Mouse (Mus musculus): ENCODE measurements around the gene Dnajc13. TPM values are rescaled to one million over a fixed set of nuclear protein-coding genes. Genes with fewer than 3 reads are reported as not detected.

The Dnajc13 gene
- polyA plus RNA-seq, 1 experiment from 2014 or later: 12.1 TPM

DNA sequence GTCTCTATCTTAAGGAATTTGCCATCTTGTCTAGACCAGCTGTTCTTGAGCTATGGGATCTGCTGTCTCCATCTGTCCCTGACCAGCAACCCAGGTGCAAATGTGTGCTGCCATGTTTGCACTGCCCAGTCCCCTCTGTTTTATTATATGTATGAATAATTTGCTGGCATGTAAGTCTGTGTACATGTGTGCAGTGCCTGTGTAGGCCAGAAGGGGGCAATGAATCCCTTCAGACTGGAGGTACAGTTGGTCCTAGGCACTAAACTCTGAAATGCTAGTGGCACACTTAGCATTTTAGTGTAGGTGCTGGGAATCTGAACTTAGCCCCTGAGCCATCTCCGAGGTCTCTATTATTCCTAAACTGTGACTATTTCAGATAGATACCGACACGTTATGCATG, 58.9 kb downstream of the Dnajc13 start:
- H3K27me3 ChIP-seq (replicated peaks): no peaks in the 10 kb centered on the region
- H3K4me1 ChIP-seq: no peaks in the 10 kb centered on the region
- H3K9me3 ChIP-seq (replicated peaks): no peaks in the 10 kb centered on the region
- H3K36me3 ChIP-seq: peaks cover 83% of the 10 kb centered on the region
- no peak overlapping the region for H3K4me3 ChIP-seq
- no peak overlapping the region for H3K9ac ChIP-seq
- WGBS (ENCODE audit: insufficient replicate concordance): 84% methylated on average over 3 of the region's 3 CpGs
- H3K4me2 ChIP-seq: no peak overlapping the region
- ATAC-seq: no peak
- H3K27ac ChIP-seq: no peak overlapping the region

- Histone ChIP-seq H3K4me1 (no peaks in the 10 kb centered on the region), H3K27ac (no peak overlapping the region), H3K27me3 (replicated peaks) (no peaks in the 10 kb centered on the region), H3K9ac (no peak overlapping the region), H3K36me3 (peaks cover 68% of the 10 kb centered on the region), H3K4me3 (no peak overlapping the region), H3K4me2 (no peak overlapping the region), H3K9me3 (replicated peaks) (no peaks in the 10 kb centered on the region)
- WGBS (ENCODE audit: insufficient replicate concordance): 71% methylated on average over 2 of the region's 2 CpGs
- ATAC-seq: no peak
These were observed 68.2 kb downstream of the Dnajc13 start for GRCm38 (mm10) chr9:104194528-104194927.

DNA sequence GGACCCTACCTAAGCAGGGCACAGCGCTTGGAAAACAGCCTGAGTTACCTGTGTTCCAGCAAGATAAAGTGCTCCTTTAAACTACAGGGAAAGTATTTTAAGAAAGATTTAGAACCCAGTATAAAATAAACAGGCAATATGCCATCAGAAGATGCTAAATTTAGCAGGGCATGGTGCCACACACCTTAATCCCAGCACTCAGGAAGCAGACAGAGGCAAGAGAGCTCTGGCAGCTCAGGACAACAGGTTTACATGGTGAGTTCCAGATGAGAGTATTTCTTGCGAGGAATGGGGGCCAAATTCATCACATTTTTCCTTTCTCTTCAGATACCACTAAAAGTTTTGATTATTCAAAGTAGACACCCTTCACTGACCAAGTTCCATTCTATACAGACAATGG, 68.8 kb downstream of the Dnajc13 start:
- H3K9me3 ChIP-seq (replicated peaks): no peaks in the 10 kb centered on the region
- 76% methylated on average over 2 of the region's 2 CpGs for WGBS (ENCODE audit: insufficient replicate concordance)
- H3K9ac ChIP-seq: no peak overlapping the region
- H3K4me2 ChIP-seq: no peak overlapping the region
- H3K36me3 ChIP-seq: peaks cover 70% of the 10 kb centered on the region
- H3K4me3 ChIP-seq: no peak overlapping the region
- no peaks in the 10 kb centered on the region for H3K27me3 ChIP-seq (replicated peaks)
- ATAC-seq: no peak
- H3K4me1 ChIP-seq: no peaks in the 10 kb centered on the region
- no peak overlapping the region for H3K27ac ChIP-seq

DNA sequence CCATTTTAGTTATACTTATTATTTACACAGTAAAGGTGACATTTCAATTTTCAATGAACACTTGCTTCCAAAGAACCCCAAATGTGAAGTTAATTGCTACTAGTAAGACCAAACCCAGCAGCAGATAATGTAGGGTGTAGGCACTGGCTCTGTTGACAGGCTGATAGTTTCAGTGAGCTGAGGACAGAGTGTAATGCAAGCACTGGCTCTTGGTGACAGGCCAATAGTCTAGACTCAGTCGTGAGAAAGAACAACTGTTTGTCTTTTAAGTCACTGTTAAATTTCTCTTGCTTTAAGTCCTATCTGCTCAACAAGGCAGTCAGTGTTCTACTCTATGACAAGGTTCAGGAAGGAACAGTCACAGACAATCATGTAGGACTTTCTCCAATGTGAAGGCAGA, 69.4 kb downstream of the Dnajc13 start:
- H3K36me3 ChIP-seq: peaks cover 72% of the 10 kb centered on the region
- ATAC-seq: no peak
- no peak overlapping the region for H3K27ac ChIP-seq
- 61% methylated on average over 1 of the region's 1 CpGs for WGBS (ENCODE audit: insufficient replicate concordance)
- no peak overlapping the region for H3K4me2 ChIP-seq
- no peak overlapping the region for H3K9ac ChIP-seq
- no peaks in the 10 kb centered on the region for H3K9me3 ChIP-seq (replicated peaks)
- H3K4me3 ChIP-seq: no peak overlapping the region
- no peaks in the 10 kb centered on the region for H3K4me1 ChIP-seq
- no peaks in the 10 kb centered on the region for H3K27me3 ChIP-seq (replicated peaks)

DNA sequence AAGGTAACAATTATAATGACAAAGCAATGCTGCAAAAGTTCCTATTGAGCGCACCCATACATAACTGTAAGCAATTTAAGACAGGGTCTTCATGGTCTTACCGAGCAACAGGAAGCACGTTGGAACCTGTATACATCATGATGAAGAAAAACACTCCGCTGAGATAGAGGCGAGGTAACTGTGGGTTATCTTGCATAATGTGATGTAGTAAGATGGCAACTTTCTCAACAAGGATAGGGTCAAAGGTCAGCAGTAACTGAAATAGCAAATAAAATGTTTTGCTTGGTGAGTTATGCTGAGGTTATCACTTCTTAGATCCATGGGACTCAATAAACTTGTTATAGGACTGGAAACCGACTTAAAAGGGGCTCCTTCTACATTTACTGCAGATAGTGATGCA, 70.2 kb downstream of the Dnajc13 start:
- H3K27ac ChIP-seq: no peak overlapping the region
- no peak for ATAC-seq

GRCm38 (mm10) chr9:104189657-104190056, 73.1 kb downstream of the Dnajc13 start:
- 84% methylated on average over 5 of the region's 5 CpGs for WGBS (ENCODE audit: insufficient replicate concordance)
- no peak overlapping the region for H3K4me2 ChIP-seq
- no peak overlapping the region for H3K27ac ChIP-seq
- H3K4me1 ChIP-seq: no peaks in the 10 kb centered on the region
- H3K4me3 ChIP-seq: no peak overlapping the region
- ATAC-seq: no peak
- peaks cover 65% of the 10 kb centered on the region for H3K36me3 ChIP-seq
- H3K9me3 ChIP-seq (replicated peaks): no peaks in the 10 kb centered on the region
- no peak overlapping the region for H3K9ac ChIP-seq
- H3K27me3 ChIP-seq (replicated peaks): no peaks in the 10 kb centered on the region

More for the DNA sequence above, 70.2 kb downstream of the Dnajc13 start:
- H3K36me3 ChIP-seq: peaks cover 70% of the 10 kb centered on the region
- no peaks in the 10 kb centered on the region for H3K27me3 ChIP-seq (replicated peaks)
- no peaks in the 10 kb centered on the region for H3K4me1 ChIP-seq
- WGBS (ENCODE audit: insufficient replicate concordance): 74% methylated on average over 6 of the region's 6 CpGs
- no peak overlapping the region for H3K9ac ChIP-seq
- no peaks in the 10 kb centered on the region for H3K9me3 ChIP-seq (replicated peaks)
- no peak overlapping the region for H3K4me2 ChIP-seq
- no peak overlapping the region for H3K4me3 ChIP-seq

DNA sequence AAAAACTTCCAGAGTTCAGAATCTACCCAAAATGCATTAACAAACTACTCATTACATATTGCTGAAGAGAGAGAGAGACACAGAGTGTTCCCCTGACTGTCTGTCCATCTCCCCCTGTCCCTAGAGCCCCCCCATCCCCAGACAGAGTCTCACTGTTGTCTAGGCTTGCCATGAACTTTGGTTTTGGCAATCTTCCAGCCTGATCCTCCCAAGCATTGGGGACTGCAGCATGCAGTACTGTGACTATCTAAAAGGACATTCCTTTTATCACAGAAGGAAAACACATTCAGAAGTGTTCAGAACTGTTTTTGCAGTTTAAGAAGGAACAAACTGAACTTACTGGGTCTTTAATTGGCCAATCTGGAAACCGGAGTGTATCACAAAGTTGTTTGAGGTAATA, 74.0 kb downstream of the Dnajc13 start:
- ATAC-seq: no peak
- 84% methylated on average over 1 of the region's 1 CpGs for WGBS (ENCODE audit: insufficient replicate concordance)

GRCm38 (mm10) chr9:104187028-104187427, 75.7 kb downstream of the Dnajc13 start:
- Histone ChIP-seq H3K4me1 (no peaks in the 10 kb centered on the region), H3K36me3 (peaks cover 72% of the 10 kb centered on the region), H3K4me2 (no peak overlapping the region), H3K4me3 (no peak overlapping the region), H3K27me3 (replicated peaks) (no peaks in the 10 kb centered on the region), H3K9ac (no peak overlapping the region), H3K9me3 (replicated peaks) (no peaks in the 10 kb centered on the region), H3K27ac (no peak overlapping the region)
- WGBS (ENCODE audit: insufficient replicate concordance): 93% methylated on average over 5 of the region's 5 CpGs
- ATAC-seq: no peak

More for the DNA sequence above, 74.0 kb downstream of the Dnajc13 start:
- Histone ChIP-seq H3K9ac (no peak overlapping the region), H3K27me3 (replicated peaks) (no peaks in the 10 kb centered on the region), H3K4me2 (no peak overlapping the region), H3K4me1 (no peaks in the 10 kb centered on the region), H3K36me3 (peaks cover 61% of the 10 kb centered on the region), H3K4me3 (no peak overlapping the region), H3K27ac (no peak overlapping the region), H3K9me3 (replicated peaks) (no peaks in the 10 kb centered on the region)

GRCm38 (mm10) chr9:104183181-104183580, 79.5 kb downstream of the Dnajc13 start:
- no peak for ATAC-seq
- Histone ChIP-seq H3K9ac (no peak overlapping the region), H3K4me1 (no peaks in the 10 kb centered on the region), H3K27ac (no peak overlapping the region), H3K4me2 (no peak overlapping the region), H3K4me3 (no peak overlapping the region), H3K36me3 (peaks cover 73% of the 10 kb centered on the region), H3K27me3 (replicated peaks) (no peaks in the 10 kb centered on the region), H3K9me3 (replicated peaks) (no peaks in the 10 kb centered on the region)
- WGBS (ENCODE audit: insufficient replicate concordance): 88% methylated on average over 5 of the region's 5 CpGs

- no peak overlapping the region for H3K27ac ChIP-seq
- H3K4me3 ChIP-seq: no peak overlapping the region
- ATAC-seq: no peak
- 88% methylated on average over 5 of the region's 5 CpGs for WGBS (ENCODE audit: insufficient replicate concordance)
- H3K9me3 ChIP-seq (replicated peaks): no peaks in the 10 kb centered on the region
- no peaks in the 10 kb centered on the region for H3K4me1 ChIP-seq
- no peak overlapping the region for H3K4me2 ChIP-seq
- H3K9ac ChIP-seq: no peak overlapping the region
- no peaks in the 10 kb centered on the region for H3K27me3 ChIP-seq (replicated peaks)
- H3K36me3 ChIP-seq: peaks cover 76% of the 10 kb centered on the region
These were observed 80.4 kb downstream of the Dnajc13 start for GRCm38 (mm10) chr9:104182328-104182727.

GRCm38 (mm10) chr9:104181626-104182025, 81.1 kb downstream of the Dnajc13 start:
- no peak for ATAC-seq
- no peaks in the 10 kb centered on the region for H3K27me3 ChIP-seq (replicated peaks)
- no peak overlapping the region for H3K4me2 ChIP-seq
- no peak overlapping the region for H3K4me3 ChIP-seq
- no peak overlapping the region for H3K9ac ChIP-seq
- H3K36me3 ChIP-seq: peaks cover 78% of the 10 kb centered on the region
- no peaks in the 10 kb centered on the region for H3K9me3 ChIP-seq (replicated peaks)
- H3K27ac ChIP-seq: no peak overlapping the region
- 89% methylated on average over 4 of the region's 4 CpGs for WGBS (ENCODE audit: insufficient replicate concordance)
- H3K4me1 ChIP-seq: no peaks in the 10 kb centered on the region

GRCm38 (mm10) chr9:104180046-104180445, 82.7 kb downstream of the Dnajc13 start:
- H3K4me2 ChIP-seq: no peak overlapping the region
- H3K4me1 ChIP-seq: no peaks in the 10 kb centered on the region
- no peak overlapping the region for H3K27ac ChIP-seq
- 83% methylated on average over 6 of the region's 6 CpGs for WGBS (ENCODE audit: insufficient replicate concordance)
- H3K36me3 ChIP-seq: peaks cover 86% of the 10 kb centered on the region
- no peak overlapping the region for H3K9ac ChIP-seq
- H3K9me3 ChIP-seq (replicated peaks): no peaks in the 10 kb centered on the region
- no peak for ATAC-seq
- no peaks in the 10 kb centered on the region for H3K27me3 ChIP-seq (replicated peaks)
- no peak overlapping the region for H3K4me3 ChIP-seq

DNA sequence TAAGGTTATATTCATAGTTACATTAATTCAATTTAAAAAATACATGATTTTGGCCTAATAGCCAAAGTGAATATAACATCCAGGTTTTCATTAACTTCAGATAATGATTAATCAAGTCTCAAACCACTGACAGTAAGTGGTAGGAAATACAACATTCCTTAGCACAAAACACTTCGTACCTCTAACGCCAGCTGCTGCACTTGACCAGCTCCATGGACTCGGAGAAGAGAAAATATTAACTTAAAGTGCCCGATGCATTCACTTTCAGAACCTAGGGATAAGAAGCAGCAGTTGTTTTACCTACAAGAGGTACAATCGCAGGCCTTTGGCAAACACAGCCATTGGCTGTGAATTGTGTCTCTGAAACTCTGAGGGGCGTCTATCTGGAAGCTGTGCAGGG, 90.4 kb downstream of the Dnajc13 start:
- Histone ChIP-seq H3K27ac (no peak overlapping the region), H3K27me3 (replicated peaks) (no peaks in the 10 kb centered on the region), H3K4me2 (no peak overlapping the region), H3K9ac (no peak overlapping the region), H3K4me1 (no peaks in the 10 kb centered on the region), H3K36me3 (peaks cover 82% of the 10 kb centered on the region), H3K4me3 (no peak overlapping the region), H3K9me3 (replicated peaks) (no peaks in the 10 kb centered on the region)
- 87% methylated on average over 6 of the region's 6 CpGs for WGBS (ENCODE audit: insufficient replicate concordance)
- ATAC-seq: no peak
